Mouse (Mus musculus) embryo, embryonic 11.5 days (tissue): Measurements from ENCODE around the gene Sstr1.

Experiments
- DNase-seq: peaks from one replicate; pipeline ENCODE4 v3.0.0-alpha.2; 2012; ENCODE audit warnings: low read depth, low spot score

Sstr1 gene

DNA sequence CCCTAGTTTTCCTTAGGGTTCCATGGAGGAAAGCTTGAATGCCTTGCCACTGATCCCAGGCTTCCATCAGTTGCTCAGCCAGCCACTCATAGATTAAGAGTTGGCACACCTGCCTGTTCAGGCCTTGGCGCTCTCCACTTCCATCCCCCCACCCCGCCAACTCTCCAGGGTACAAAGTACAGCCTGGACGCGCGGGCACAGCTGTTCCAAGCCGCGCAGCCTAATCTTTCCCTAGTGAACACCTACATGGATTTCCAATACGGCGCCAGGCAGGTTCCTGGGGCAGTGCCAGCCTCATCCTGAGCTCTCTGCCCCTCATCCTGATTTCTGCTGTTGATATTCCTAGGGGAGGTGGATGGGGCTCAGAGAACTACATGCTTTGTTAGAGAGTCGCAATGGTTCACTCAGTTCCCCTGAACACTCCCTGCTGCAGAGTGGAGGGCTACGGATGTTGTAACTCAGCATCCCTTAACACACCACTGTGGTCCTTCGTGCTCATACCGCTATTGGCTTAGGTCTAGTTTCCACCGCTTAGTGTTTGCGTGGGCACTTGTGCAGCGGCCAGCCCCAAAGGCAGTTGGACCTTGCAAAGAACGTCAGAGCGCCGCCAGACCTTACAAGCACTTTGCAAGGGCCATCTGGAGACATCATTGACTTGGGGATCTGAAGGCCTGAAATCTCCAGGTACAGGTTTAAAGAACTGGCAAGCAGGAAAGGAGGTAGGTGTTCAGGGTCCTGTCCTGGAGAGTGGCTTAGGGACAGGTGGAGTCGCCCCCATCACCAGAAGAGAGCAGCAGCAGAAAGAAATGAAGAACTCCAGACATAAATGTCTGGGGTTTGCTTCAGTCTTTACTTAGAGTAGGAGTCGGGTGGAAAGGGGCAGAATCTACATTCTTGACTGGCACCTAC, at the start of gene Sstr1:
Sstr1 (plus strand) TSS at position 610 of the 909 bp plus-strand sequence.
- DNase-seq = no peak

DNA sequence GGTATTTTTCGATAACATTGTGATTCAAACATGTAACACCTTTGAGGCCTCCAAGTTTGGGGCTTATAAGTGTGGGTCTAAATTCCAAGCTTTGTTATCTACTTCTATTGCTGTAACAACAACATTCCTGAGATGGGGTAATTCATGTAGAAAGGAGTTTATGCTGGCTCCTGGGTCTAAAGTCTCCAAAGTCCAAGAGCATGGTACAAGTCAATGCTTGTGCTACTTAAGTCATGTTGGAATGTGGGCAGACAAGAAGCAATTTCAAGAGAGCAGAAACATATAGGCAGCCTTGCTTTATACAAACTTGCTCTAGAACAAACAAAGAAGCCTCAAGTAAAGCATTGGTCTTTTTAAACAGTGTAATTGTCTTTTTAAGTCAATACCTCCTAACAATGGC, 12.8 kb upstream of the Sstr1 start:
- DNase-seq = no peak

DNA sequence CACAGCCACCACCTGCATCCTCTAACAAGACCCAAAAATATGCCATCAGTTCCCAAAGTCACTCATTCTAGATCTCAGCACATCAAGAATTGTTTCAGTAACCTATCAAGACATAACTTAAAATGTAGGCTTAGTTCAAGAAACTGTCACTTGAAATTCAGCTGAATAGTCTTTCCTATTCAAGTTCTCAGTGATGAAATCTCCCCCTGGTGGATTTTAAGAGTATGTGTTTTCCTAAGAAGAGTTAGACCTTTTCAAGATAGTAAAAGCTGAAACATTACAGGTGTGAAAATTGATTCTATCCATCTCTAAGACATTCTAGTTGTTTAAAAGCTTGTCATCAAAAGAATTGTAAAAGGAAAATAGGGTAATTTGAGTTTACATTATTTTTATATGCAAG, 10.4 kb upstream of the Sstr1 start:
- no peak for DNase-seq

DNA sequence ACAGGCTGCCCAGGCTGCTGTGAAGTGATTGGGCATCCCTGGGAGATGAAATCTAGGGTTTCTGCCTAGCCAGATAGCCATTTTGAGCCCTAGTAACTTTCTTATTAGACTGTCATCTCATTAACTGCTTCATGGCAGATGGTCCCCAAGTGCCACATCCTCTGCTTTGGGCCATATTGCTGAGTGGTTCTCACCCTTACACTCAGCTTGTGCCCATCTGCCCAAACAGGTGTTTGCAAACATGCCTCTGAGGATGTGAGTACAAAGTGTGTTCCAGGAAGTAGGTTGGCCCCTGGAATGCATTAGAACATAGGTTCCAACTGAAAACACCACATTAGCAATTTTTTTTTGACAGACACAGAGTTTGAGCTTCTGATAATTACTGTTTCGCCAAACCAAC, 3.6 kb upstream of the Sstr1 start:
- no peak for DNase-seq

DNA sequence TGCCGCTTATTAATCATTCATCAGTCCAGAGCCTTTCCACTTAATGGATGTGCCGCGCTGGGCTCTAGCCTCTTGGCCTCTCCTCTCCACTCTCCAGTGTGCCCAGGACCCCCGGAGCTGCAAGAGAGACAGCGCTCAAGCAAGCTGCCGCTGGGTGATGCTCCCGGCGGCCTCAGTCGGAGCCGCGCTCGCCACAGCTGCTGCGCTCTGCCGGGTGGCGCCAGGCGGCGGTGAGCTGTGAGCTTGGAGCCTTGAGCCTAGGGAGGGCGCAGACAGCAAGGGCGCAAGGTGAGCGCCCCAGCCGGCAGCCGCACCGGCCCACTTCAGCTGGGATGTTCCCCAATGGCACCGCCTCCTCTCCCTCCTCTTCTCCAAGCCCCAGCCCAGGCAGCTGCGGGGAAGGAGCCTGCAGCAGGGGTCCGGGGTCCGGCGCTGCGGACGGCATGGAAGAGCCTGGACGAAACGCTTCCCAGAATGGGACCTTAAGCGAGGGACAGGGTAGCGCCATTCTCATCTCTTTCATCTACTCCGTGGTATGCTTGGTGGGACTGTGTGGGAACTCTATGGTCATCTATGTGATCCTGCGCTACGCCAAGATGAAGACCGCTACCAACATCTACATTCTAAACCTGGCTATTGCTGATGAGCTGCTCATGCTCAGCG, 820 bp downstream of the Sstr1 start:
- DNase-seq = no peak

DNA sequence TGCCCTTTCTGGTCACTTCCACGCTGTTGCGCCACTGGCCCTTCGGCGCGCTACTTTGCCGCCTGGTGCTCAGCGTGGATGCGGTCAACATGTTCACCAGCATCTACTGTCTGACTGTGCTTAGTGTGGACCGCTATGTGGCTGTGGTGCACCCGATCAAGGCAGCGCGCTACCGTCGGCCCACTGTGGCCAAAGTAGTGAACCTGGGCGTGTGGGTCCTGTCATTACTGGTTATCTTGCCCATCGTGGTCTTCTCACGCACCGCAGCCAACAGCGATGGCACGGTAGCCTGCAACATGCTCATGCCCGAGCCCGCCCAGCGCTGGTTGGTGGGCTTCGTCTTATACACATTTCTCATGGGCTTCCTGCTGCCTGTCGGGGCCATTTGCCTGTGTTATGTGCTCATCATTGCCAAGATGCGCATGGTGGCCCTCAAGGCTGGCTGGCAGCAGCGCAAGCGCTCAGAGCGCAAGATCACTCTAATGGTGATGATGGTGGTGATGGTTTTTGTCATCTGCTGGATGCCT, 1.4 kb downstream of the Sstr1 start:
- no peak for DNase-seq

DNA sequence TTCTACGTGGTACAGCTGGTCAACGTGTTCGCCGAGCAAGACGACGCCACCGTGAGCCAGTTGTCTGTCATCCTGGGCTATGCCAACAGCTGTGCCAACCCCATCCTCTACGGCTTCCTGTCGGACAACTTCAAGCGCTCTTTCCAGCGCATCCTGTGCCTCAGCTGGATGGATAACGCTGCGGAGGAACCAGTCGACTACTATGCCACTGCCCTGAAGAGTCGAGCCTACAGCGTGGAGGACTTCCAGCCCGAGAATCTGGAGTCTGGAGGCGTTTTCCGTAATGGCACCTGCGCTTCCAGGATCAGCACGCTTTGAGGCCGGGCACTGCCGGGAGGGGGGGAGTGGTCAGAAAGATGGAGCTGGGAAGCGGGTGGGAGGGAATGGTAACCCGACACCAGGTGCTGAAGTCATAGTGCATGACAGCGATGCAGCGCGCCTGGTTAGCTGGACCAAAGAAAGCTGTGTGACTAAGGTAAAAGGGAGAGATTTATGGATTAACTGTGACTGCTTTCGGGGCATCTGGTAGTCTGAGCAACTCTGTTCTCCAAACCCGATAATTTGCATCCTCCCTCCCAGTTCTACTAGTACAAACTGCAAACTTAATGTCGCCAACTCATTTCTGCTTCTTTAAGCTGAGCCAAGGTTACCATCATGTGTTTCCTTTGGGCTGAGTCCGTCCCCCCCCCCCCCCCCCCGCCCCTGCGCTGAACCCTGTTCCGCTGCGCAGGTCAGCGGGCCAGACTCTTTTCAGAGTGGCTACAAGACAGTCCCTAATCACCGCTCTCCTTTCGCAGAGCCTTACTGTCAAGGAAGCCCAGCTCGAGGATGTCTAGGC, 2.1 kb downstream of the Sstr1 start:
- DNase-seq = no peak

DNA sequence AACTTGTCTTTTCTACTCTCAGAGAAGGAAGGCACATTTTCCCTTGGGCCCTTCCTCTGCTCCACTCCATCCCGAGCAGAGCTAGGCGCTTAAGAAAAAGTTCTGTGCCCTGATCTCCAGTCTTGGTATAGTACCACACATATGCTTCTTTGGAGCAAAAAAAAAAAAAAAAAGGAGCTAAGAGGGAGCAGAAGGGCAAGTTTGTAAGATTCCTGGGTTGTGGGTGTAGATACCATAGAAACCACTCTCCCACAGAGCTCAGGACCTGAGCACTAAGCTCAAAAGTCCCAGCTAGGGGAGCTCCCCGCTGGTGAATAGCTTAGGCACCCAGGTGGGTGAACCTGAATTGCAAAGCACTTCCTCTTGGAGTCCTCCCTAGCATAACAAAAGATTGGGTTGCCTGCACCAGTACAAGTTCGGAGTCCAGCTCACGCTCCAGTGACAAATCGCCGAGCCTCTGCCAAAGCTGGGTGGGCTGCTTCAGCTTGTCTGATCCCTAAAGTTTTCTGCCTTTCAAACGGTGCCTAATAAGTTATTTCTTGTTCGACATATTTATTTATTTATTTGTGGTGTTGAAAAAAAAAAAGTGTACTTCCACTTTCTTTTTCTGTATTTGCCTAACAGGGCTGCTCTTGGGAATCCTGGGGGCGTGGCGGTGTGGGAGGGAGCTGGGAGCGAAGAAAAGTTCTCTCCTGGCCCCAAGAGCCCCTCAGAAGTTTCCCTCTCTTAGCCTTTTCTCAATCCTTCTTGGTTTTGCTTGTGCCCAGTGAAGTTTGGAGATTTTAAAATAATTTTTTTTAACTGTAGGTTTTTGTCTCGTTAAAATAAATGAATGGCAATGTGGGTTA, 2.9 kb downstream of the Sstr1 start:
- no peak for DNase-seq

DNA sequence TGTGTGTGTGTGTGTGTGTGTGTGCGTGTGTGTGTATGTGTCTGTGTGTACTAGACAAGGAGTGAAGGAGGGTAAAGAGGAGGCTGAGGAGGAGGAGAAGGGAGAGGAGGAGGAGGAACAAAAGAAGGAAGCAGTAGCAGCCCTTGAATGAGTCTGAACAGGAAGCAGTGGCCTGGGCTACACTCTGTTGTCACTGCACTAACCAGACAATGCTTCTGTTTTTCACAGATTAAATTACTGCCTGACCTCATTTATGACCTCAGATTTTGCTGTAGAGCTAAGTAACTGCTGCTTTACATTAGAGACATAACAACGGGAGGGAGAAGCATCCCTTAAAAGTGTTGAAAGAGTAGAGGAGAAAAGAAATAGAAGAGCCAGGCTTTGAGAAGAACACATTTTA, 4.6 kb downstream of the Sstr1 start:
- DNase-seq = no peak

DNA sequence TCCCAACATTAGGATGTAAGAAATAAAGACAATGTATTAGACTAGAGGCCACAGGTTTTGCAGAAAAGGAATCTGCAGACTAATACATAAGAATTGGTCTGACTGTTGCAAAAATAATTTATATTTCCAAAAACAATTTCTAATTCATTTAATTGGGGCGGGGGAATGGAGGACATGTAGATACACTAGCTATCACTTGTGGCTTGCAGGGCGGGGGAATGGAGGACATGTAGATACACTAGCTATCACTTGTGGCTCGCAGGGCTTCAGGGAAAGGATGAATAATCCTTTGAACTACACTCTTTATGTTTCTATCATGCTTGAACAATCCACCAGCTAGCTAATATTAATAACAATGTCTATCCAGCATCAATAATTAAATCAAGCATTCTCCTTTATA, 7.5 kb downstream of the Sstr1 start:
- DNase-seq = no peak

DNA sequence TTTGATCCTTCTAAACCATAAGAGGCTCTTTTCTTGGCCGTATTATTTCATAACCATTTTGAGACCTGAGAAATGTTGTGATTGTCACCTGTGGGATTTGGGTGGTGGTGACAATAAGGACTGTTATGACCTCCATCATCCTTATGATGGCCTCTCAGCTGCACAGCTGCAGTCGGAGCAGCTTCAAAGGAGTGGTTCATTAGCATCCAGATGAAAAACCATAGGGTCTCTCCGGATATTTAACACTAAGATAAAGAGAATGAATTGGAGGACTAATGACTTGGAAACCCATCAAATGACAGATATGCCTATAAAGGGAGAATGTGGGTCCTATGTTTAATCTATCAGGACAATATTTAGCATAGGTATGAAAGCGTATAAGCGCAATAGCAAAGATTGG, 14.1 kb downstream of the Sstr1 start:
- DNase-seq = no peak

DNA sequence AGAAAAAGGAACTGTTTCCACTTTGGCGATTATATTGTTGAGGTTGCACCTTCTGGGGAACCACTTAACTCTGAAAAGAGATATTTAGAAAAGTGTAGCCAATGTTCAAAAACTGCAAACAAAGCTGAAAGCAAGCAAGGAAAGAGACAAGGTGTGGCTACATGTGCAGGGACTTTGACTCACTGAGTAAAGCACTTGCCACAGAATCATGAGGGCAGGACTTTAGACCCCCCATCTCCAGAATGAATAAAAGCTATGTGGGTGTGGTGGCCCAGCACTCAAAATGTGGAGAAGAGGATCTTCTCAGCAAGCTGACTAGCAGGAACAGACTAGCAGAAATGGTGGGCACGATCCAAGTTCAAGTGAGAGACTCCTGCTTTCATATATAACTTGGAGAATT, 20.9 kb downstream of the Sstr1 start:
- no peak for DNase-seq

DNA sequence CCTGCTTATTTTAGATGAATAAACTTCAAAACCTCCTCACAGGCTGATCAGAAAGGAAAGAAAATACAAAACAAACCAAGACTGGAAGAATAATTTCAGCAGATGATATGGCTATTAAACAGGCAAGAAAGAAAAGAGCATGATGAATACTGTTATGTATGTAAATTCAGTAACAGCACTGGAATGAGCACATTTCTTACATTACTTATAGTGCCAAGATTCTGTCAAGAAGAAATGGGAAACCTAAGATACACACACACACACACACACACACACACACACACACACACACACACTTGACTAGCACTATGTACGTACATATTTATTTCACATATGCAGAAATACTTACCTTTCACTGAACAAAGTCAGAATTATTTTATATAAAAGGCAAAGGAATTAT, 40.3 kb downstream of the Sstr1 start:
- DNase-seq = no peak
